Mouse (Mus musculus) left cerebral cortex, adult 9 months (tissue): ENCODE results near the gene Galnt7.

Experiments used
- DNase-seq, 2 experiments: peaks; one replicate each; pipeline ENCODE4 v3.0.0; 2022; ENCODE audit warnings: low spot score in 2 of 2

Galnt7 gene

DNA sequence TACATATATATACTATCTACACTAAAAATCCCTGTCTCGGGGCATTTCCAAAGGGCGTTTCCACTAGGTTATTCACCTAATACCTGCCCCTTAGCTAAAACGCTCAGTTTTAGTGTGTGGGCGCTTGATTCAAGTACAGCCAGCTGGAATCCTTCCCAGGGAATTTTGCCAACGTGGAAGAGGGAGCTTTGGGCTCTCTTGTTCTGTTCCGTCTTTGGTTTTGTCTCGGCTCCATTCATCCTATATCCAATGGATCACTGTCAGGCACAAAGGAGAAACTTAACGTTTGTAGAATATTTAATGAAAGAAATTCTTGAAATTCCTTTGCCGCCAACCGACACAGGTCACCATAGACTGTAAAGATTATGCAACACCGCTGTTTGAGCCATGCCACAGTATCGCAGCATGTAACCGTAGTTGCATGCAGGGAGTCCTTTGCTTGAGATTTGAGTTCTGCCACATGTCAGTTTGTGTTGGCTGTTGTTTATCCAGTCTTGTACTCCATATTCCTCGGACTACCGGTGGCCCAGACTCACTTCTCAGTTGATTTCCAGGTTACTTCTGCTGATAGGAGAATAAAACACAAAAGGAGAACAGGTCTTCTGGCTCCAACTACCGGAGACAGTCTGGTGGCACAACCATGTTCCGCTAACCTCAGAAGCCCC is 153.9 kb downstream of the Galnt7 start:
- DNase-seq = peak in 1 of 2 experiments; percentile 47

DNA sequence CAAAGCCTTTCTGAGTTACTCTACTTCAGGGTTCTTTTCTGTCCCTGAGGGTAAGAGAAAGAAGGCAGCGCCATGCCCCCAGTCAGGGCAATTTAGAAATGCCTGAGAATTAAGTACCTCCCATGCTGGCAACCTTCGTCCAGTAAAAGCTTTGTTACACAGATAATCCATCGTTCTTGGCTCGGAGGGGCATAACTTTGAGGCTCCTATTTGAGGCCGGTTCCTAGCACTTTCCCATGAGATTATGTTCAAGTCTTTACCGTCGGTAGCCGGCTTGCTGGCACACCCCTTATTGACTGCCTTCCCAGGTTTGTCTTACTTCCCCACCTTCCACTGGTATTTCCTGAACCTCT is 154.4 kb downstream of the Galnt7 start:
- DNase-seq = no peak

DNA sequence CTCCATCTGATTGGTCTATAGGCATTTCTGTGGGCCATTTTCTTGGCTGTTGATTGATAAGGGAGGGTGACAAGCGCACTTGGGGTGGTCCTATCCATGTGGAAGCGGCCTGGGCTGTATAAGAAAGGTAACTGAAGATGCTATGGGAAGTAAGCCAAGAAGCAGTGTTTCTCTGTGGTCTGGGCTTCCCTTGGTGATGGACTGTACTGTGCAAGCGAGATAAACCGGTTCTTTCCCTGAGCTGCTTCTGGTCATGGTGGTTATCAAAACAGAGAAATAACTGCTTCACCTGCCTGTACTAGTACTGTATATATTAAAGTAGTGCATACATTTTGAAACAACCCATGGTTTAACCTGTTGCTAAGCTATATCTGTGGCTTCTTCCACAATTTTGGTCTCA is 161.0 kb downstream of the Galnt7 start:
- no peak for DNase-seq

DNA sequence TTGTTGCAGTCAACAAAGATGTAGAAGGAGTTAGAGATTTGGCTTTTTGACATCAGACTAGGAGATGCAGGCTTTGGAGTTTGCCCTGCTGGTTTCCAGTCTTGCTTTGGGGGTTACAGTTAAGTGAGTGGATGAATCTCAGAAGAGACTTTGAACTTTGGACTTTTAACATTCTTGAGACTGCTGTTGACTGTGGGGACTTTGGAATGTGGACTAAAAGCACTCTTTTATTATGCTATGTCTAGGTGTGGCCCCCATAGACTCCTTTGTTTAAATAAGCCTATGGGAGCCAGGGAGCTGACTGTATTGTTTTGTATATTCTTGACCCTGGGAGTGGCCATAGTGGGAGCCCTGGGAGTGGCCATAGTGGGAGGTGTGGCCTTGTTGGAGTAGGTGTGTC is 162.9 kb downstream of the Galnt7 start:
- DNase-seq = no peak

DNA sequence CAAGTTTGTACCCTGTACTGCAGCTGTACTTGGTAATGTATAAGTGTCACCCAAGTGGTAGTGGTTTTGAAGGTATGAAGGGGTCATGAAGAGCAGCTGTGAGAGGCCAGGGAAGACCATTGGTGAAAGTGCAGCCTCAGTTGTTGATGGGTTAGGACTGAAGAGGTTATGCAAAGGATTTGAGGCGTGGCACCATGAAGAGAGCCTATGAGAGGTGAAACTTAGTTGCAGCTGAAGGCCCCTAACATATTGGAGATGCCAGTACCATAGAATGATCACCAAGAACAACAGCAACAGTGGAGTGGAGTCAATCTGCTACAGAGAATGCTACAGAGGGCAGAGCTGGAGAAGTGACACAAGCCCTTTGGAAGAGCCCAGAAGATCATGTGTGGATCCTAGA is 163.5 kb downstream of the Galnt7 start:
- DNase-seq = no peak

DNA sequence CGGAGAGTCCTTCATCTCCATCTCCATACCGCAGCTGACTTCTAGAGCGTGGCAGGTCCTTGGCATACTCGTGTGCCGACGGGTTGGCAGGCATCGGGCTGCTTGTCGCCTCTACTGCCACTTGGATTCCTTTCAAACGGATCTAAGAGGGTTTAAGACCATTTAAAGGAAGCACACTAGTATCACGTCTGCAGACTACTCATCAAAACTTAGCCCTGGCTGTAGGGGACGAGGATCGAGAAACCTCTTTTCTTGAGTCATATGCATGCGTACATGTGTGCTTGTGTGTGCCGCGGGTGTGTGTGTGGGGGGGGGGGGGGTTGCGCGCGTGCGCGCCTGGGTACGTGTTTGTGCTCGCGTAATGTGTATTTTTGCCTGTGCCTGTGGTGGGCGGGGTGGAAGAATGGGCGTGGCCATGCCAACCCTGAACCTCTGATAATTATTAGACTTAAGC is 164.5 kb downstream of the Galnt7 start:
- peak in 1 of 2 experiments; percentile 43 for DNase-seq

DNA sequence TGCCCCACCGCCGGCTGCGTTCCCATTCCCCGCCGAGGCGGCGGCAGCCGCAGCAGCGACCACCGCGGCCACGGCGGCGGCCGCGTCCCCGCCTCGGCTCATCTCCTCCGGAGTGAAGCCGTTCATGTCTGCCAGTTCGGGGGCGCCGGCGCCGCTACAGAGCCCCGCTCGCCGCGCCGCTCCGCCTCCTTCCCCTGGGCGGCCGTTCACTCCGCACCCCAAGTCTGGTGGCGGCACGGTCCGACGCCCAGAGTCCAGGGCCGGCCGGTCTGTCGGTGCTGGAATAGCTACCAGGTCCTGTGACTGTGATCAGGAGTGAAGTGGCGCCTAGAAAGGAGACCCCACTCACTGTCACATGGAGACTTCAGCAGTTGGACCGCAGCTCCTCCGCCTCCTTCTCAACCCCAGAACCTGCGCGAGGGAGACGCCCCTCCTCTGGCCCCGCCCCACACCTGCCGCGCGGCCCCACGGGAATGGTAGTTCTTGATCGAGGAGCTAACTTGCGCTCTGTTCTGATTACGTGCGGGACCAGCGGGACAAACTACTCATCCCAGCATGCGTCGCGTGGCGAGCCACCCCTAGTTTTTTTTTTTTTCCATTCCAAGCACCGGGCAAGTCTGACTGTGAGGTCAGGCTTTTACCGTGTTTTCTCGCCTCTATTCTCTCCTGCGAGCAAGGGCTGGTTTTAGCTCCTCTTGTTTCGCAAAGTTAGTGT is 165.2 kb downstream of the Galnt7 start, which contains the start of gene Sap30:
Gene Sap30, minus strand, starts transcription at position 420 of the 715 bp plus-strand sequence.
- DNase-seq = peak; percentile 90 to 98

DNA sequence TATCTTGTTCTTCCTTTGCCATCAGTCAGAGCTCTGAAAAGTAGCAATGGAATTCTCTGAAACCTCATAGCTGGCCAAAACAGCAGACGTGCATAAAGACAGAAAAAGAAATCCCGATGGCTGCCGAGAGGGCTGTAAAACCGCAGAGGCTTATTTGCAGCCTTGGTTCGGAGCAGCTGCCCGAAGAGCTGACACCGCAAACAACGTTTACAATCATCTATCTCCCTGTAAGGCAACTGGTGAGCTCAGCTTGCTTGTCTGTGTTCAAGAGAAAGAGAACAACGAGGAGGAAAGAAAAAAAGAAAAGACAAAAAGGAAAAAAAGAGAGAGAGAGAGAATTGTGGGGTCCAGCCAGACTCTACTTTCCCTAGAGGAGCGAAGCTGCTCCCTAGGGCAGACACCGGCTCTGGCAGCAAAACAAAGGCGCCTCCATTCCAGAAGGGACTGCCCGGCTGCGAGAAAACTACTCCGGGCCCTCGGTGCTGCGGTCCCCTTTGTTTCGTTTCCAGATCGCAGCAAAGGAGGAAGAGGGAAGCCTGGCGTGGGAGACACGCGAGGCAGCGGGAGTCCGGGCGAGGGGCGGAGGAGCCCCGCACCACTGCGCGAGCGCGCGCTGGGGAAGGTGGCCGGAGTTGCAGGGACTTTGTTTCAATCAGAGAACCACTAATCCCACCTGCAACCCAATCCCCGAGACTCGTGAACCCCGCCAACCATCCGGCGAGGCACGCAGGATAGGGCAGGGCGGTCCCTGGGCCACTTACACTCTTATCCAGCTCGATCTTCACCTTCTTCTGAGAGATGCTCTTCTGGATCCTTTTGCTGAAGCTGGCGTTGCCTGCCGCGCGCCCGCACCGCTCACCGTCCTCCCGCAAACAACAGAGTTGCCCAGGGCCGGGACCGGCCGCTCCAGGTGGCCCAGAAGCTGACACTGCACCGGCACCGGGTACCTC is 166.1 kb downstream of the Galnt7 start:
- peak in 1 of 2 experiments; percentile 42 for DNase-seq

DNA sequence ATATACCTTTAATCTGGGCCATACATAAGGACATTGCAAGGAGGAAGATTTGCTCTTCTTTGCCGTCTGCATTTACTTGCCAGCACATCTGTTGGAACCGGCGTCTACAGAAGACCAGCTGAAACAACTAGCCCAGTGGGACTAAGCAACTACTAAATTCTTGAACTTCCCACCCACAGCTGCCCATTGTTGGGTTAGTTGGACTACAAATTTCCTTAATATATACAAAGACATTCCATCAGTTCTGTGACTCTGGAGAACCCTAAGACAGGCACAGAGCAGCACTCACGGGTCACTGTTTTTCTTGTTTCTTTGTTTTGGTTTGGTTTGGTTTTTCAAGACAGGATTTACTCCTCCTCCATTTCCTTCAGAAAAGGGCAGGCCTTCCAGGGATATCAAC is 172.2 kb downstream of the Galnt7 start:
- DNase-seq = no peak

DNA sequence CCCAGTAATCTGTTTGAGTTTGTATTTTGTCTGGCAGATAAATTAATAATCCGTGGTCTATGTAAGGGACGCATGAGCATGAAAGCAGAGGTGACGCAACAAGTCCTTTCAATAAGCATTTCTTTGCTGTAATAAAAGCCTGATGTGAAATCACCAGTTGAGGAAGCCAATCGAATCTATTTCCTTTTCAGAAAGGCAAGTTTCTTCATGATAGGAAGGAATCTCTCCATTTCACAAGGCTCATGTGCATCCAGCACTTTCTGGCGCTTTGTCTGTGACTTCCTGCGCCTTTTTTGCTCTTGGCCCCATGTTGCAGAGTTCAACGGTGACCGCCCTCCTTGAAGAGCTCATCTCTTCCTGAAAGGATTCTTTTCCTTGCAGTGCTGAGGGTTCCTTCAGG is 173.1 kb downstream of the Galnt7 start:
- DNase-seq = no peak

DNA sequence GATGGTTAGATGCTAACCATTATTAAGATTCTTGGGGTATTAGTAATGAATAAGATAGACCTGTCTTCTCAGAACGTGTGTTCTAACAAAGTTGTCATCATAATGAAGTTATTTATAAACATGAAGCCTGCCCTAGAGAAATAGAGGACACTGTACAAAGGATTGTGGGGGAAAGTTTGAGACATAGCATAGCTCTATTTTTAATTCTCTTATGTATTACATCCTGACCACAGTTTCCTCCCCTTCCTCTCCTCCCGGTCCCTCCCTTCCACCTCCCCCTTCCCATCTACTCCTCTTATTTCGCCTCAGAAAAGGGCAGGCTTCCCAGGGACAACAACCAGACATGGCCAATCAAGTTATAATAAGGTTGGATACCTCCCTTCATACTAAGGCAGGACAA is 174.4 kb downstream of the Galnt7 start:
- DNase-seq = no peak
